8 mouse cellular contexts compared by ENCODE assay signal in genomic region chr5:66748448-66749115, GRCm38 (mm10). TPM values are rescaled to one million over a fixed set of nuclear protein-coding genes. Genes with fewer than 3 reads are reported as not detected.
DNase-seq lines count a peak whose midpoint lies in the region; ATAC-seq and TF ChIP-seq lines count a peak whose summit lies in the region.

No protein-coding gene starts in this region.

- no peak for ATAC-seq in heart, embryonic 16.5 days (replicated peaks; ENCODE audit: extremely low read depth, insufficient read depth, low FRiP score)

- no peak for DNase-seq in spleen, adult 2 months (ENCODE audit: low read depth in 1 of 2, low spot score in 2 of 2)
- DNase-seq in spleen, postnatal 4 days (ENCODE audit: low spot score in 2 of 2), result no peak
- DNase-seq in kidney, postnatal 36 days, result peak; percentile 45 to 46
- DNase-seq in right cerebral cortex, adult 2 months (ENCODE audit: low spot score in 2 of 2), result no peak
- DNase-seq in left cerebral cortex, adult 9 months (ENCODE audit: low spot score in 2 of 2), result no peak
- no peak for DNase-seq in thymus, postnatal 36 days
- DNase-seq in thymus, postnatal 10 days (ENCODE audit: low spot score in 2 of 2), result no peak

- TF ChIP-seq CTCF in spleen, adult 2 months (IDR thresholded peaks at IDR 0.05; ENCODE audit: extremely low read depth, insufficient read depth, insufficient read length, insufficient replicate concordance), result no peak

- H3K27me3 ChIP-seq in spleen, adult 2 months (ENCODE audit: control insufficient read depth, insufficient read depth, low read length), result peaks cover 10% of the 10 kb centered on the region
- peaks cover 37% of the 10 kb centered on the region for H3K27me3 ChIP-seq in heart, embryonic 16.5 days (ENCODE audit: control insufficient read depth, insufficient read depth, low read length)

- H3K27ac ChIP-seq in spleen, adult 2 months (ENCODE audit: insufficient read depth, low read length), result peak overlapping the region; percentile 27; the same call in 1 of the 2 replicates
- peak overlapping the region; percentile 79 for H3K27ac ChIP-seq in heart, embryonic 16.5 days (ENCODE audit: low read length)

- H3K9ac ChIP-seq in heart, embryonic 16.5 days (ENCODE audit: low read length), result no peak overlapping the region

- no peak for TF ChIP-seq POLR2A in spleen, adult 2 months (IDR thresholded peaks at IDR 0.05; ENCODE audit: low read depth, low read length)

- no peaks in the 10 kb centered on the region for H3K36me3 ChIP-seq in spleen, adult 2 months (ENCODE audit: control insufficient read depth, insufficient read depth, low read length)
- no peaks in the 10 kb centered on the region for H3K36me3 ChIP-seq in heart, embryonic 16.5 days (ENCODE audit: control insufficient read depth, insufficient read depth)

- H3K4me3 ChIP-seq in spleen, adult 2 months (ENCODE audit: extremely low read depth, insufficient read depth, insufficient read length), result no peak overlapping the region
- no peak overlapping the region; the same call in 1 of the 2 replicates for H3K4me3 ChIP-seq in heart, embryonic 16.5 days (ENCODE audit: low read length)

- 75% methylated on average over 5 of the region's 5 CpGs for WGBS in spleen, adult 2 months
- 44% methylated on average over 5 of the region's 5 CpGs for WGBS in heart, embryonic 16.5 days

- no peaks in the 10 kb centered on the region for H3K4me1 ChIP-seq in spleen, adult 2 months (ENCODE audit: control insufficient read depth, insufficient read depth, insufficient read length)
- H3K4me1 ChIP-seq in heart, embryonic 16.5 days (ENCODE audit: control insufficient read depth, insufficient read depth, low read length), result peaks cover 21% of the 10 kb centered on the region

- peak overlapping the region; percentile 32; the same call in 1 of the 2 replicates for H3K4me2 ChIP-seq in heart, embryonic 16.5 days (ENCODE audit: low read depth, low read length)

- peaks cover 6% of the 10 kb centered on the region; the same call in 1 of the 2 replicates for H3K9me3 ChIP-seq in heart, embryonic 16.5 days (replicated peaks; ENCODE audit: control insufficient read depth, low read length)

RNA-seq across cellular contexts. Expression of gene Limch1, which starts 3.0 kb away (rescaled TPM):
- polyA plus RNA-seq in spleen, adult 2 months (2012; rRNA removed), result 7.1 and 7.8 TPM in 2 replicates
- 22.2 and 31.3 TPM in 2 replicates for polyA plus RNA-seq in heart, embryonic 16.5 days (2015; fragmentation: Nextera tagmentation; extraction: Ambion mirVana)

Comparison
In these comparisons a context has a peak if more than half of its experiments do, and no peak if none do; other contexts are left out.
1. DNase-seq: peak in kidney, postnatal 36 days (2 of 2); none in spleen, adult 2 months (0 of 2), spleen, postnatal 4 days (0 of 2), right cerebral cortex, adult 2 months (0 of 2), left cerebral cortex, adult 9 months (0 of 2), thymus, postnatal 36 days (0 of 2) and thymus, postnatal 10 days (0 of 2).